Mouse (Mus musculus) cortical plate, adult 2 months (tissue): ENCODE measurements around the gene AC134908.4. TPM values are rescaled to one million over a fixed set of nuclear protein-coding genes. Genes with fewer than 3 reads are reported as not detected.

ENCODE experiments used
- H3K27ac ChIP-seq: fragments of 200-500 bp; 2 replicates; pipeline ENCODE4 v1.5.1; 2012; ENCODE audit warnings: low read length, control low read depth, inconsistent platforms; ENCODE audit not compliant: insufficient read depth
- H3K4me1 ChIP-seq: fragments of 200-500 bp; 2 replicates; pipeline ENCODE4 v1.6.1; 2011; ENCODE audit warnings: low read length; ENCODE audit not compliant: control insufficient read depth, insufficient read depth
- H3K4me3 ChIP-seq: fragments of 200-500 bp; 2 replicates; pipeline ENCODE4 v1.5.1; 2011; ENCODE audit warnings: mild to moderate bottlenecking, low read length, control low read depth; ENCODE audit not compliant: insufficient read depth
- CTCF ChIP-seq: fragments of 200-500 bp; IDR thresholded peaks from 2 replicates; pipeline ENCODE4 v1.5.1; 2011; ENCODE audit warnings: mild to moderate bottlenecking, control low read depth, low read length; ENCODE audit not compliant: insufficient read depth; ENCODE audit errors: extremely low read depth
- POLR2A ChIP-seq: fragments of 200-500 bp; IDR thresholded peaks from 2 replicates; pipeline ENCODE4 v1.6.1; 2011; ENCODE audit warnings: mild to moderate bottlenecking, low read length, control low read depth; ENCODE audit not compliant: insufficient read depth; ENCODE audit errors: extremely low read depth
- polyA plus RNA-seq: library from polyadenylated mRNA; depleted of rRNA; stranded (reverse); fragments of >200 nt; gene quantifications from 2 replicates; pipeline ENCODE4 v1.2.3, GENCODE M21; 2012

The AC134908.4 gene
- polyA plus RNA-seq, 1 experiment = 4.0 TPM

GRCm38 (mm10) chr17:25761561-25761970, 33.9 kb downstream of the AC134908.4 start:
- H3K27ac ChIP-seq = peak overlapping the region; percentile 64
- no peak for TF ChIP-seq CTCF
- 0 out of 2 replicates have a peak, but pooled peaks have one; percentile 9 for TF ChIP-seq POLR2A

GRCm38 (mm10) chr17:25760148-25760547, 35.3 kb downstream of the AC134908.4 start:
- Histone ChIP-seq H3K4me1 (peaks cover 10% of the 10 kb centered on the region), H3K4me3 (no peak overlapping the region), H3K27ac (no peak overlapping the region)
- TF ChIP-seq POLR2A (no peak), CTCF (no peak)

More at GRCm38 (mm10) chr17:25761561-25761970, 33.9 kb downstream of the AC134908.4 start:
- Histone ChIP-seq H3K4me1 (peaks cover 10% of the 10 kb centered on the region), H3K4me3 (no peak overlapping the region)

GRCm38 (mm10) chr17:25757691-25758090, 37.8 kb downstream of the AC134908.4 start:
- H3K27ac ChIP-seq = no peak overlapping the region
- H3K4me3 ChIP-seq = no peak overlapping the region
- TF ChIP-seq POLR2A = no peak
- TF ChIP-seq CTCF = no peak
- H3K4me1 ChIP-seq = peaks cover 10% of the 10 kb centered on the region

GRCm38 (mm10) chr17:25756378-25757242, 38.8 kb downstream of the AC134908.4 start:
- peaks cover 7% of the 10 kb centered on the region for H3K4me1 ChIP-seq
- H3K27ac ChIP-seq = no peak overlapping the region
- no peak overlapping the region for H3K4me3 ChIP-seq
- no peak for TF ChIP-seq CTCF
- TF ChIP-seq POLR2A = no peak

- Histone ChIP-seq H3K4me1 (peaks cover 3% of the 10 kb centered on the region), H3K4me3 (no peak overlapping the region), H3K27ac (no peak overlapping the region)
- TF ChIP-seq POLR2A (no peak), CTCF (no peak)
Measured at GRCm38 (mm10) chr17:25755627-25756377, 39.7 kb downstream of the AC134908.4 start.

- TF ChIP-seq CTCF (no peak), POLR2A (no peak)
- H3K4me3 ChIP-seq = no peak overlapping the region
- H3K27ac ChIP-seq = no peak overlapping the region
- H3K4me1 ChIP-seq = peaks cover 2% of the 10 kb centered on the region
Measured at GRCm38 (mm10) chr17:25755086-25755485, 40.4 kb downstream of the AC134908.4 start.

- Histone ChIP-seq H3K27ac (no peak within 1 kb of the TSS), H3K4me3 (no peak within 1 kb of the TSS), H3K4me1 (no peaks in the 10 kb centered on the region)
- TF ChIP-seq CTCF = no peak
- TF ChIP-seq POLR2A = no peak
Measured at GRCm38 (mm10) chr17:25754241-25754640, 41.2 kb downstream of the AC134908.4 start, which contains the start of gene Msln. Gene Msln, minus strand, starts transcription at chr17:25754378.

GRCm38 (mm10) chr17:25751446-25751845, 44.0 kb downstream of the AC134908.4 start:
- Histone ChIP-seq H3K4me3 (no peak overlapping the region), H3K27ac (no peak overlapping the region), H3K4me1 (no peaks in the 10 kb centered on the region)
- no peak for TF ChIP-seq POLR2A
- TF ChIP-seq CTCF = no peak

GRCm38 (mm10) chr17:25749314-25749713, 46.1 kb downstream of the AC134908.4 start:
- Histone ChIP-seq H3K4me1 (no peaks in the 10 kb centered on the region), H3K4me3 (no peak overlapping the region), H3K27ac (no peak overlapping the region)
- TF ChIP-seq CTCF = no peak
- no peak for TF ChIP-seq POLR2A
